Mouse (Mus musculus): ENCODE data around the gene Atg3. TPM values are rescaled to one million over a fixed set of nuclear protein-coding genes. Genes with fewer than 3 reads are reported as not detected.

The Atg3 gene
- polyA plus RNA-seq, 1 experiment from 2014 or later, result 33.0 TPM

GRCm38 (mm10) chr16:45222771-45223170 lies 64.2 kb downstream of the Atg3 start:
- no peak for ATAC-seq (ENCODE audit: low FRiP score, low read depth)
- H3K4me2 ChIP-seq (replicated peaks), result no peak overlapping the region
- 87% methylated on average over 3 of the region's 3 CpGs for WGBS
- no peaks in the 10 kb centered on the region for H3K9me3 ChIP-seq
- no peaks in the 10 kb centered on the region for H3K4me1 ChIP-seq
- no peak overlapping the region for H3K9ac ChIP-seq
- H3K4me3 ChIP-seq, result no peak overlapping the region
- H3K27me3 ChIP-seq, result no peaks in the 10 kb centered on the region
- H3K27ac ChIP-seq, result no peak overlapping the region
- no peaks in the 10 kb centered on the region for H3K36me3 ChIP-seq

GRCm38 (mm10) chr16:45223648-45224388 lies 65.2 kb downstream of the Atg3 start, which contains the start of gene Btla:
TSS of gene Btla (plus strand) at chr16:45224315.
- H3K27ac ChIP-seq, result no peak within 1 kb of the TSS
- H3K36me3 ChIP-seq, result no peaks in the 10 kb centered on the region
- ATAC-seq (ENCODE audit: low FRiP score, low read depth), result no peak
- 43% methylated on average over 10 of the region's 10 CpGs for WGBS
- H3K27me3 ChIP-seq, result no peaks in the 10 kb centered on the region
- H3K9ac ChIP-seq, result no peak within 1 kb of the TSS
- H3K4me3 ChIP-seq, result no peak within 1 kb of the TSS
- H3K9me3 ChIP-seq, result no peaks in the 10 kb centered on the region
- no peak within 1 kb of the TSS for H3K4me2 ChIP-seq (replicated peaks)
- H3K4me1 ChIP-seq, result no peaks in the 10 kb centered on the region

- H3K4me2 ChIP-seq (replicated peaks), result no peak overlapping the region
- no peaks in the 10 kb centered on the region for H3K36me3 ChIP-seq
- no peaks in the 10 kb centered on the region for H3K27me3 ChIP-seq
- no peak for ATAC-seq (ENCODE audit: low FRiP score, low read depth)
- no peak overlapping the region for H3K9ac ChIP-seq
- no peaks in the 10 kb centered on the region for H3K4me1 ChIP-seq
- H3K27ac ChIP-seq, result no peak overlapping the region
- H3K4me3 ChIP-seq, result no peak overlapping the region
- 60% methylated on average over 4 of the region's 4 CpGs for WGBS
- H3K9me3 ChIP-seq, result no peaks in the 10 kb centered on the region
These were observed 65.9 kb downstream of the Atg3 start for GRCm38 (mm10) chr16:45224431-45225008.

GRCm38 (mm10) chr16:45227002-45227401 lies 68.4 kb downstream of the Atg3 start:
- WGBS, result 64% methylated on average over 1 of the region's 1 CpGs
- H3K9me3 ChIP-seq, result no peaks in the 10 kb centered on the region
- no peaks in the 10 kb centered on the region for H3K27me3 ChIP-seq

GRCm38 (mm10) chr16:45231296-45231695 lies 72.7 kb downstream of the Atg3 start:
- 89% methylated on average over 1 of the region's 1 CpGs for WGBS

More at GRCm38 (mm10) chr16:45227002-45227401, 68.4 kb downstream of the Atg3 start:
- Histone ChIP-seq H3K4me3 (no peak overlapping the region), H3K27ac (no peak overlapping the region), H3K4me2 (replicated peaks) (no peak overlapping the region), H3K9ac (no peak overlapping the region), H3K4me1 (no peaks in the 10 kb centered on the region), H3K36me3 (no peaks in the 10 kb centered on the region)
- no peak for ATAC-seq (ENCODE audit: low FRiP score, low read depth)

GRCm38 (mm10) chr16:45233007-45233406 lies 74.4 kb downstream of the Atg3 start:
- 87% methylated on average over 3 of the region's 3 CpGs for WGBS
- no peak overlapping the region for H3K27ac ChIP-seq
- H3K4me1 ChIP-seq, result no peaks in the 10 kb centered on the region
- no peak overlapping the region for H3K4me2 ChIP-seq (replicated peaks)
- no peaks in the 10 kb centered on the region for H3K9me3 ChIP-seq
- H3K4me3 ChIP-seq, result no peak overlapping the region
- ATAC-seq (ENCODE audit: low FRiP score, low read depth), result no peak
- H3K27me3 ChIP-seq, result no peaks in the 10 kb centered on the region
- H3K9ac ChIP-seq, result no peak overlapping the region
- no peaks in the 10 kb centered on the region for H3K36me3 ChIP-seq

More at GRCm38 (mm10) chr16:45231296-45231695, 72.7 kb downstream of the Atg3 start:
- Histone ChIP-seq H3K4me1 (no peaks in the 10 kb centered on the region), H3K27me3 (no peaks in the 10 kb centered on the region), H3K27ac (no peak overlapping the region), H3K9ac (no peak overlapping the region), H3K4me2 (replicated peaks) (no peak overlapping the region), H3K4me3 (no peak overlapping the region), H3K9me3 (no peaks in the 10 kb centered on the region), H3K36me3 (no peaks in the 10 kb centered on the region)
- ATAC-seq (ENCODE audit: low FRiP score, low read depth), result no peak

Other genes starting within 250 kb of the Atg3 start
- 0.27 and 0.36 TPM in 2 replicates for gene Cd200r3, start 215.1 kb upstream of the Atg3 start, polyA plus RNA-seq (2015; fragmentation: Nextera tagmentation; extraction: Ambion mirVana)
- 90.6 and 93.0 TPM in 2 replicates for gene Ccdc80, start 65.4 kb upstream of the Atg3 start, polyA plus RNA-seq (2015; fragmentation: Nextera tagmentation; extraction: Ambion mirVana)
- 15.5 and 15.6 TPM in 2 replicates for gene Slc35a5, start 79 bp upstream of the Atg3 start, polyA plus RNA-seq (2015; fragmentation: Nextera tagmentation; extraction: Ambion mirVana)
- gene Btla, start 65.5 kb downstream of the Atg3 start, polyA plus RNA-seq (2015; fragmentation: Nextera tagmentation; extraction: Ambion mirVana), result 0.34 and 0.78 TPM in 2 replicates

All from limb, embryonic 13.5 days (tissue).